Mouse (Mus musculus): Measurements from ENCODE around the gene Pi4ka.

DNA sequence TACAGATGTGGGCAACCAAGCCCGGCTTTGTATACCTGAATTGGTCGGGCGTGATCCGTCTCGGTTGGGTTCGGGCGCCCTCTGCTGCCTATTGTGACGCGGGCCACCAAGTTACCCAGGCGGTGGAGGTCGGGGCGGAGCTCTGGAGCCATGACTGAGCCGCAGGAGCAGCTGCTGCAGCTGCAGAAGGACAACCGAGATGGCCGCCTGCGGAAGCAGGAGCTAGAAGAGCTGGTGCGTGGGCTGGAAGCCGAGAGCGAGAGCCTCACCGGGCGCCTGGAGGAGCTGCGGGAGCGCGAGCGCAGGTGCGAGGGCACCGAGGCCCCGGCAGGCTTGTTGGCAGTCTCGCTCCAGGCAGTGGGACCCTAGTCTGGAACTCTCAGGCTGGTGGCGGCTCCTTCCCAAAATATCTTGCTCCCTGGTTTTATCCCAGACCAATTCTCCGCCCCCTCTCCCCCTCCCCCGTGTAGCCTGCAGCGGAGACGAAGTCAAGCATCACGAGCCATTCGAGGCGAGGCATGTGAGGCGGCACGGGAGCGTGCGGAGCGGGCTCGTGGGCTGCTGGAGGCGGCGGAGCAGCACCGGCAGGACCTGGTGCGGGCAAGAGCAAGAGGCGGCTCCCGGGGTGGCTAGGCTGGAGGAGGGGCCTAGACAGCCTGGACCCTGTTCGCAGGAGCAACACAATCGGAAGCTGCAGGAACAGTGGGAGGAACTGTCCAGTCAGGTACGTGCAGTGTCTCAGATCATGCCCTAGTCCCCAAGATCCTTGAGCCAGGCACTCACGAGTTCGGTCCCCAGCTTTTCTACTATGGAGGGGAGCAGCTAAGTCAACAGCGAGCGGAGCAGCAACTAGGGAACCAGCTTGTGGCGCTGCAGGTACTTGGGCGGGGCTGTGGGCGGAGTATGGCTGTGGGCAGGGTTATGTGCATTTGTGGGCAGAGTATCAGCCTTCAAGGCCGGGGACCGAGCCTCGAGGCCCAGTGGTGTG is 129.7 kb downstream of the Pi4ka start:
- TF ChIP-seq CTCF (IDR thresholded peaks at IDR 0.05; ENCODE audit: low read depth, low read length) (peak; percentile 89), POLR2A (IDR thresholded peaks at IDR 0.05; ENCODE audit: extremely low read depth, insufficient read depth, low read length) (0 out of 2 replicates have a peak, but pooled peaks have one; percentile 20)
